In genomic region chr11:98018222-98018621, GRCm38 (mm10) we compare ENCODE assay signal across 19 mouse cellular contexts. TPM values are rescaled to one million over a fixed set of nuclear protein-coding genes. Genes with fewer than 3 reads are reported as not detected.
DNase-seq lines count a peak whose midpoint lies in the region; ATAC-seq and TF ChIP-seq lines count a peak whose summit lies in the region.
"Had no signal": no experiment of that assay in that cellular context is flagged by ENCODE, and none has a peak within 500 bp of the region (broad histone marks: within the 10 kb centered on the region; RNA-seq: fewer than 3 reads in every experiment).

No protein-coding gene starts in this region.

- H3K4me3 ChIP-seq in forebrain, embryonic 12.5 days (replicated peaks), result no peak overlapping the region
- no peak overlapping the region for H3K4me3 ChIP-seq in forebrain, postnatal 0 days (ENCODE audit: low read depth, low read length)
- H3K4me3 ChIP-seq in midbrain, embryonic 15.5 days, result no peak overlapping the region
- H3K4me3 ChIP-seq in intestine, embryonic 15.5 days (replicated peaks), result no peak overlapping the region
- H3K4me3 ChIP-seq: erythroblast, embryonic 14.5 days; limb, embryonic 12.5 days; liver, embryonic 15.5 days had no signal

- no peaks in the 10 kb centered on the region for H3K27me3 ChIP-seq in forebrain, embryonic 12.5 days
- H3K27me3 ChIP-seq in forebrain, postnatal 0 days (ENCODE audit: insufficient read depth, low read length), result no peaks in the 10 kb centered on the region
- no peaks in the 10 kb centered on the region for H3K27me3 ChIP-seq in midbrain, embryonic 15.5 days (replicated peaks)
- no peaks in the 10 kb centered on the region for H3K27me3 ChIP-seq in intestine, embryonic 15.5 days (replicated peaks)

- 63% methylated on average over 6 of the region's 6 CpGs for WGBS in forebrain, embryonic 12.5 days
- 77% methylated on average over 6 of the region's 6 CpGs for WGBS in forebrain, postnatal 0 days
- 72% methylated on average over 6 of the region's 6 CpGs for WGBS in midbrain, embryonic 15.5 days
- WGBS in intestine, embryonic 15.5 days, result 83% methylated on average over 6 of the region's 6 CpGs

- no peak overlapping the region for H3K9ac ChIP-seq in forebrain, embryonic 12.5 days
- H3K9ac ChIP-seq in forebrain, postnatal 0 days, result no peak overlapping the region
- H3K9ac ChIP-seq in midbrain, embryonic 15.5 days, result no peak overlapping the region
- no peak overlapping the region for H3K9ac ChIP-seq in intestine, embryonic 15.5 days
- H3K9ac ChIP-seq: limb, embryonic 12.5 days; liver, embryonic 15.5 days had no signal

- TF ChIP-seq CTCF in forebrain, postnatal 0 days (IDR thresholded peaks at IDR 0.05; ENCODE audit: low read depth), result no peak

- no peak for DNase-seq in forebrain, postnatal 0 days
- DNase-seq in lung, adult 18-20 months, result peak; percentile 47 to 64
- no peak for DNase-seq in lung, postnatal 4 days
- DNase-seq in gastrocnemius, adult 18-20 months (ENCODE audit: low spot score), result peak; percentile 68
- no peak for DNase-seq in urinary bladder, postnatal 4 days (ENCODE audit: low spot score in 2 of 2)
- DNase-seq: adrenal gland, adult 2 months; cerebellum, adult 9-10 months; embryo, embryonic 11 days; heart, adult 11 months; heart, postnatal 36 days; kidney, postnatal 10 days; thymus, postnatal 36 days had no signal

- no peak overlapping the region for H3K4me2 ChIP-seq in forebrain, embryonic 12.5 days
- H3K4me2 ChIP-seq in forebrain, postnatal 0 days (ENCODE audit: low read depth), result no peak overlapping the region
- H3K4me2 ChIP-seq in midbrain, embryonic 15.5 days, result no peak overlapping the region
- H3K4me2 ChIP-seq in intestine, embryonic 15.5 days (replicated peaks), result no peak overlapping the region
- H3K4me2 ChIP-seq: limb, embryonic 12.5 days; liver, embryonic 15.5 days had no signal

- 0 out of 2 replicates have a peak overlapping the region, but pooled peaks have one; percentile 47 for H3K27ac ChIP-seq in forebrain, embryonic 12.5 days
- H3K27ac ChIP-seq in forebrain, postnatal 0 days (ENCODE audit: low read depth, low read length), result no peak overlapping the region
- H3K27ac ChIP-seq in midbrain, embryonic 15.5 days, result peak overlapping the region; percentile 39; the same call in 1 of the 2 replicates
- no peak overlapping the region for H3K27ac ChIP-seq in intestine, embryonic 15.5 days
- H3K27ac ChIP-seq: limb, embryonic 12.5 days; liver, embryonic 15.5 days had no signal

- H3K4me1 ChIP-seq in forebrain, embryonic 12.5 days, result peaks cover 45% of the 10 kb centered on the region
- H3K4me1 ChIP-seq in forebrain, postnatal 0 days (ENCODE audit: insufficient read depth), result peaks cover 22% of the 10 kb centered on the region
- peaks cover 41% of the 10 kb centered on the region for H3K4me1 ChIP-seq in midbrain, embryonic 15.5 days
- H3K4me1 ChIP-seq in intestine, embryonic 15.5 days (replicated peaks), result peaks cover 22% of the 10 kb centered on the region

- no peak for ATAC-seq in forebrain, embryonic 12.5 days (ENCODE audit: low FRiP score)
- ATAC-seq in forebrain, postnatal 0 days, result no peak
- ATAC-seq in midbrain, embryonic 15.5 days (replicated peaks), result no peak
- ATAC-seq in intestine, embryonic 15.5 days, result no peak
- ATAC-seq: intestine, postnatal 0 days had no signal

- H3K9me3 ChIP-seq in forebrain, embryonic 12.5 days, result no peaks in the 10 kb centered on the region
- H3K9me3 ChIP-seq in forebrain, postnatal 0 days (ENCODE audit: low read length), result no peaks in the 10 kb centered on the region
- no peaks in the 10 kb centered on the region for H3K9me3 ChIP-seq in midbrain, embryonic 15.5 days
- no peaks in the 10 kb centered on the region for H3K9me3 ChIP-seq in intestine, embryonic 15.5 days
- H3K9me3 ChIP-seq: limb, embryonic 12.5 days; liver, embryonic 15.5 days had no signal

- peaks cover 36% of the 10 kb centered on the region for H3K36me3 ChIP-seq in forebrain, embryonic 12.5 days (replicated peaks)
- peaks cover 41% of the 10 kb centered on the region for H3K36me3 ChIP-seq in forebrain, postnatal 0 days (ENCODE audit: insufficient read depth)
- H3K36me3 ChIP-seq in midbrain, embryonic 15.5 days (replicated peaks), result peaks cover 30% of the 10 kb centered on the region
- 0 out of 2 replicates have a peak, but pooled peaks cover 7% of the 10 kb centered on the region for H3K36me3 ChIP-seq in intestine, embryonic 15.5 days
- H3K36me3 ChIP-seq: liver, embryonic 15.5 days had no signal

RNA-seq across cellular contexts. Expression of gene Cacnb1, which starts 4.6 kb away (rescaled TPM):
- polyA plus RNA-seq in forebrain, embryonic 12.5 days (2016; fragmentation: Nextera tagmentation; extraction: Ambion mirVana), result 22.5 and 29.3 TPM in 2 replicates
- 64.1 and 76.4 TPM in 2 replicates for total RNA-seq in forebrain, postnatal 0 days (2014; rRNA removed)
- polyA plus RNA-seq in forebrain, postnatal 0 days (2015; fragmentation: Nextera tagmentation; extraction: Ambion mirVana), result 49.4 and 57.2 TPM in 2 replicates
- total RNA-seq in gastrocnemius, adult 18-20 months (2021), result 100 to 1,000 TPM; 167 to 198 TPM
- polyA plus RNA-seq in midbrain, embryonic 15.5 days (2015; fragmentation: Nextera tagmentation; extraction: Ambion mirVana), result 72.0 and 75.2 TPM in 2 replicates
- polyA plus RNA-seq in intestine, embryonic 15.5 days (2015; fragmentation: Nextera tagmentation; extraction: Ambion mirVana), result 6.5 and 7.5 TPM in 2 replicates

RNA-seq across cellular contexts. Expression of gene Rpl19, which starts 8.3 kb away (rescaled TPM):
- polyA plus RNA-seq in forebrain, embryonic 12.5 days (2016; fragmentation: Nextera tagmentation; extraction: Ambion mirVana), result 737 and 747 TPM in 2 replicates
- total RNA-seq in forebrain, postnatal 0 days (2014; rRNA removed), result 793 and 1,371 TPM in 2 replicates
- polyA plus RNA-seq in forebrain, postnatal 0 days (2015; fragmentation: Nextera tagmentation; extraction: Ambion mirVana), result 687 and 897 TPM in 2 replicates
- 100 to 1,000 TPM; 457 to 462 TPM for total RNA-seq in gastrocnemius, adult 18-20 months (2021)
- 622 and 634 TPM in 2 replicates for polyA plus RNA-seq in midbrain, embryonic 15.5 days (2015; fragmentation: Nextera tagmentation; extraction: Ambion mirVana)
- polyA plus RNA-seq in intestine, embryonic 15.5 days (2015; fragmentation: Nextera tagmentation; extraction: Ambion mirVana), result 1,063 and 1,131 TPM in 2 replicates

RNA-seq across cellular contexts. Expression of gene Arl5c, which starts 22.2 kb away (rescaled TPM):
- polyA plus RNA-seq in forebrain, embryonic 12.5 days (2016; fragmentation: Nextera tagmentation; extraction: Ambion mirVana), result 7.0 and 7.8 TPM in 2 replicates
- 3.7 and 5.2 TPM in 2 replicates for total RNA-seq in forebrain, postnatal 0 days (2014; rRNA removed)
- 3.0 and 4.2 TPM in 2 replicates for polyA plus RNA-seq in forebrain, postnatal 0 days (2015; fragmentation: Nextera tagmentation; extraction: Ambion mirVana)
- total RNA-seq in gastrocnemius, adult 18-20 months (2021), result under 1 TPM in 1 of 2 experiments, not detected in 1; 0.26 TPM
- 9.5 and 10.8 TPM in 2 replicates for polyA plus RNA-seq in midbrain, embryonic 15.5 days (2015; fragmentation: Nextera tagmentation; extraction: Ambion mirVana)
- polyA plus RNA-seq in intestine, embryonic 15.5 days (2015; fragmentation: Nextera tagmentation; extraction: Ambion mirVana), result 7.6 and 11.8 TPM in 2 replicates
- polyA plus RNA-seq: erythroblast, embryonic 14.5 days had no signal

RNA-seq across cellular contexts. Expression of gene Plxdc1, which starts 32.0 kb away (rescaled TPM):
- polyA plus RNA-seq in forebrain, embryonic 12.5 days (2016; fragmentation: Nextera tagmentation; extraction: Ambion mirVana), result 0.22 and 0.33 TPM in 2 replicates
- total RNA-seq in forebrain, postnatal 0 days (2014; rRNA removed), result 0.54 and 1.5 TPM in 2 replicates
- 1.6 and 3.5 TPM in 2 replicates for polyA plus RNA-seq in forebrain, postnatal 0 days (2015; fragmentation: Nextera tagmentation; extraction: Ambion mirVana)
- 1 to 10 TPM; 2.1 to 2.6 TPM for total RNA-seq in gastrocnemius, adult 18-20 months (2021)
- polyA plus RNA-seq in midbrain, embryonic 15.5 days (2015; fragmentation: Nextera tagmentation; extraction: Ambion mirVana), result 1.7 and 1.8 TPM in 2 replicates
- 0.47 and 0.49 TPM in 2 replicates for polyA plus RNA-seq in intestine, embryonic 15.5 days (2015; fragmentation: Nextera tagmentation; extraction: Ambion mirVana)
- polyA plus RNA-seq: limb, embryonic 12.5 days had no signal

RNA-seq across cellular contexts. Expression of gene Stac2, which starts 35.0 kb away (rescaled TPM):
- polyA plus RNA-seq in forebrain, embryonic 12.5 days (2016; fragmentation: Nextera tagmentation; extraction: Ambion mirVana), result 1.6 TPM in 2 replicates
- total RNA-seq in forebrain, postnatal 0 days (2014; rRNA removed), result 2.8 and 3.8 TPM in 2 replicates
- polyA plus RNA-seq in forebrain, postnatal 0 days (2015; fragmentation: Nextera tagmentation; extraction: Ambion mirVana), result 2.0 and 2.1 TPM in 2 replicates
- total RNA-seq in gastrocnemius, adult 18-20 months (2021), result under 1 TPM; 0.14 to 0.16 TPM
- 2.6 and 3.9 TPM in 2 replicates for polyA plus RNA-seq in midbrain, embryonic 15.5 days (2015; fragmentation: Nextera tagmentation; extraction: Ambion mirVana)
- polyA plus RNA-seq in intestine, embryonic 15.5 days (2015; fragmentation: Nextera tagmentation; extraction: Ambion mirVana), result 0.16 and 0.29 TPM in 2 replicates
- polyA plus RNA-seq: erythroblast, embryonic 14.5 days had no signal

Comparison
In these comparisons a context has a peak if more than half of its experiments do, and no peak if none do; other contexts are left out.
1. H3K27ac ChIP-seq: peak in forebrain, embryonic 12.5 days (single experiment) and midbrain, embryonic 15.5 days (single experiment); none in forebrain, postnatal 0 days (single experiment) and intestine, embryonic 15.5 days (single experiment).
2. DNase-seq: peak in lung, adult 18-20 months (2 of 2) and gastrocnemius, adult 18-20 months (single experiment); none in forebrain, postnatal 0 days (single experiment), lung, postnatal 4 days (0 of 2) and urinary bladder, postnatal 4 days (0 of 2).